Mouse (Mus musculus) lung, postnatal 0 days (tissue): Measurements from ENCODE around the gene Kcna7. TPM values are rescaled to one million over a fixed set of nuclear protein-coding genes. Genes with fewer than 3 reads are reported as not detected.

ENCODE experiments used
- ATAC-seq: fragments of 200-750 bp; cut with Nextera tagmentation; 2 replicates; pipeline ENCODE4 v1.8.0; 2017; ENCODE audit warnings: moderate library complexity
- DNase-seq: peaks from one replicate; pipeline ENCODE4 v3.0.0-alpha.2; 2016; ENCODE audit warnings: low spot score
- H3K27ac ChIP-seq: fragments of 300-500 bp; sonication (generic); 2 replicates; pipeline ENCODE4 v1.5.1; 2014; ENCODE audit warnings: antibody characterized with exemption, mild to moderate bottlenecking, low read length, mixed read lengths
- H3K27me3 ChIP-seq: fragments of 300-500 bp; sonication (generic); replicated peaks from 2 replicates; pipeline ENCODE4 v1.6.1; 2014; ENCODE audit warnings: low read length, mixed read lengths; ENCODE audit not compliant: insufficient read depth
- H3K36me3 ChIP-seq: fragments of 300-500 bp; sonication (generic); 2 replicates; pipeline ENCODE4 v1.6.1; 2014; ENCODE audit warnings: low read length, mixed read lengths; ENCODE audit not compliant: insufficient read depth
- H3K4me1 ChIP-seq: fragments of 300-500 bp; sonication (generic); 2 replicates; pipeline ENCODE4 v1.6.1; 2014; ENCODE audit warnings: antibody characterized with exemption, low read depth, low read length, mixed read lengths; ENCODE audit not compliant: insufficient read depth
- H3K4me2 ChIP-seq: fragments of 300-500 bp; sonication (generic); replicated peaks from 2 replicates; pipeline ENCODE4 v1.6.1; 2014; ENCODE audit warnings: low read depth, mild to moderate bottlenecking, low read length, moderate library complexity, mixed read lengths
- H3K4me3 ChIP-seq: fragments of 300-500 bp; sonication (generic); 2 replicates; pipeline ENCODE4 v1.5.1; 2014; ENCODE audit warnings: low read depth, low read length
- H3K9ac ChIP-seq: fragments of 300-500 bp; sonication (generic); replicated peaks from 2 replicates; pipeline ENCODE4 v1.6.1; 2014; ENCODE audit warnings: low read depth, mild to moderate bottlenecking
- H3K9me3 ChIP-seq: fragments of 300-500 bp; sonication (generic); 2 replicates; pipeline ENCODE4 v1.6.1; 2016; ENCODE audit warnings: low read length, mixed read lengths
- CTCF ChIP-seq: IDR thresholded peaks from 2 replicates; pipeline ENCODE4 v1.5.1; 2016; ENCODE audit warnings: antibody characterized with exemption, mild to moderate bottlenecking
- EP300 ChIP-seq: IDR thresholded peaks from 2 replicates; pipeline ENCODE4 v1.6.1; 2016; ENCODE audit warnings: antibody characterized with exemption, mild to moderate bottlenecking, control low read depth
- WGBS: fragments of 180-500 bp; shearing (Covaris S2); extraction: QIAGEN DNeasy Blood & Tissue Kit; methylation state at CpG from one replicate; pipeline ENCODE4 v1.1.7; 2014; 5-methylcytosine and 5-hydroxymethylcytosine counted together
- polyA plus RNA-seq: library from polyadenylated mRNA; unstranded; fragments of >200 nt; fragmentation: Nextera tagmentation; extraction: Ambion mirVana; gene quantifications from 2 replicates; pipeline ENCODE4 v1.2.1, GENCODE M21; 2015

The Kcna7 gene
- polyA plus RNA-seq, 1 experiment from 2014 or later = 0.16 TPM

DNA sequence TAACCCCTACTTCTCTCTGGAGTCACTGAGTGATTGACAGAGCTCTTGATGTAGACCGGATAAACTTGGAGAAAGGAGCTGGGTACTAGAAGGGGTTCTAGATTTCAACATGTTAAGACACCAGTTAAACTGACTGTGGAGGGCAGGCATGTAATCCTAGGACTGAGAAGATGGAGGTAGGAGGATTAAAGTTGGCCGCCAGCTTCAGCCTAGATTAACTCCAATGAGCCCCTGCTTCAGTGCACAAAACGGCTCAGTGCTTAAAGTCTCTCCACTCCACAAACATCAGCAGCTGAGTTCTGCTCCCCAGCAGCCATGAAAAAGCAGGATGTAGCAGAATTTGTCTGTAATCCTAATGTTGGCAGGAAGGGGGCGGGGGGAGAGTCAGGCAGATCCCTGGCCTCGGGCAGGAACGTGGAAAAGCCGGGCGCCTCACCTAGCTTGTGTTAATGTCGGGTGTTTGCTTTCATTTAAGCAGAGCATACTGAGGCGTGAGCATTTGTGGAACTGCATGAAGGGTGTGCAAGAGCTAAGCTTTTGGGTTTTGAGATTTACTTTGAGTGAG lies 3.9 kb upstream of the Kcna7 start:
- H3K4me1 ChIP-seq = 0 out of 2 replicates have a peak, but pooled peaks cover 5% of the 10 kb centered on the region
- H3K27ac ChIP-seq = no peak overlapping the region
- H3K36me3 ChIP-seq = no peaks in the 10 kb centered on the region
- H3K9me3 ChIP-seq = no peaks in the 10 kb centered on the region
- H3K9ac ChIP-seq = no peak overlapping the region
- ATAC-seq (no peak), DNase-seq (no peak)
- TF ChIP-seq EP300 (no peak), CTCF (no peak)
- H3K27me3 ChIP-seq = peaks cover 6% of the 10 kb centered on the region
- 56% methylated on average over 10 of the region's 10 CpGs for WGBS
- H3K4me3 ChIP-seq = no peak overlapping the region
- H3K4me2 ChIP-seq = no peak overlapping the region

GRCm38 (mm10) chr7:45403532-45404261 lies 1.8 kb upstream of the Kcna7 start:
- Histone ChIP-seq H3K27me3 (peaks cover 24% of the 10 kb centered on the region), H3K4me1 (0 out of 2 replicates have a peak, but pooled peaks cover 5% of the 10 kb centered on the region), H3K27ac (no peak overlapping the region), H3K9ac (no peak overlapping the region), H3K36me3 (no peaks in the 10 kb centered on the region), H3K4me3 (no peak overlapping the region), H3K4me2 (no peak overlapping the region), H3K9me3 (no peaks in the 10 kb centered on the region)
- 46% methylated on average over 6 of the region's 6 CpGs for WGBS
- peak; percentile 30; the same call in 1 of the 2 replicates for ATAC-seq
- TF ChIP-seq CTCF (peak; percentile 78), EP300 (no peak)
- DNase-seq = peak; percentile 80

- ATAC-seq = peak; percentile 38
- Histone ChIP-seq H3K9ac (no peak overlapping the region), H3K27me3 (peaks cover 33% of the 10 kb centered on the region), H3K4me3 (peak overlapping the region; percentile 39), H3K9me3 (no peaks in the 10 kb centered on the region), H3K4me1 (0 out of 2 replicates have a peak, but pooled peaks cover 5% of the 10 kb centered on the region), H3K27ac (no peak overlapping the region), H3K4me2 (peak overlapping the region; percentile 64), H3K36me3 (no peaks in the 10 kb centered on the region)
- DNase-seq = peak; percentile 30
- TF ChIP-seq CTCF (peak; percentile 18; the same call in 1 of the 2 replicates), EP300 (no peak)
- 1% methylated on average over 109 of the region's 114 CpGs for WGBS
Measured at GRCm38 (mm10) chr7:45406157-45407156, 1.0 kb downstream of the Kcna7 start.

- ATAC-seq = no peak
Measured at GRCm38 (mm10) chr7:45407836-45408235, 2.4 kb downstream of the Kcna7 start.

DNA sequence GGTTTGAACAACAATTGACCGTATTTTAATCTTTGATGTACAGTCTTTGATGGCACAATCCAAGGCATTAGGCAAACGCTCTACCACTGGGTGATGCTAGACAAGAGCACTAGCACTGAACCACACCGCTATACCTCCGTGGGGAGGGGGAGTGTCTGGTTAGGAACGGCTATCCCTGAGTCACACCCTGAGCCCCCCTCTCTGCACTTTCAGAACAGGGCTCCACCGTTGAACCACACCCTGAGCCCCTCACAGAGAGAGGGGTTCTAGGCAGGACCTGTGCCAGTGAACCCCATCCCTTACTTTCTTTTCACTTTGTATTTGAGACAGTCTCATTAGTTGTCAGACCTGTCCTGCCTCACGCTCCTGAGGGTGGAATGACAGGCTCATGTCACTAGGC lies 2.9 kb downstream of the Kcna7 start:
- ATAC-seq = no peak
- Histone ChIP-seq H3K9ac (no peak overlapping the region), H3K27ac (no peak overlapping the region), H3K4me3 (no peak overlapping the region), H3K9me3 (no peaks in the 10 kb centered on the region), H3K4me1 (peaks cover 5% of the 10 kb centered on the region; the same call in 1 of the 2 replicates), H3K27me3 (peaks cover 35% of the 10 kb centered on the region), H3K36me3 (no peaks in the 10 kb centered on the region), H3K4me2 (no peak overlapping the region)
- WGBS = 69% methylated on average over 7 of the region's 7 CpGs
- TF ChIP-seq EP300 (no peak), CTCF (no peak)
- DNase-seq = no peak

More at GRCm38 (mm10) chr7:45407836-45408235, 2.4 kb downstream of the Kcna7 start:
- no peak overlapping the region for H3K9ac ChIP-seq
- no peak overlapping the region for H3K27ac ChIP-seq
- H3K4me2 ChIP-seq = no peak overlapping the region
- H3K36me3 ChIP-seq = no peaks in the 10 kb centered on the region
- H3K4me1 ChIP-seq = 0 out of 2 replicates have a peak, but pooled peaks cover 5% of the 10 kb centered on the region
- no peaks in the 10 kb centered on the region for H3K9me3 ChIP-seq
- WGBS = 74% methylated on average over 10 of the region's 10 CpGs
- H3K27me3 ChIP-seq = peaks cover 33% of the 10 kb centered on the region
- no peak overlapping the region for H3K4me3 ChIP-seq
- no peak for TF ChIP-seq EP300
- no peak for TF ChIP-seq CTCF
- DNase-seq = no peak

DNA sequence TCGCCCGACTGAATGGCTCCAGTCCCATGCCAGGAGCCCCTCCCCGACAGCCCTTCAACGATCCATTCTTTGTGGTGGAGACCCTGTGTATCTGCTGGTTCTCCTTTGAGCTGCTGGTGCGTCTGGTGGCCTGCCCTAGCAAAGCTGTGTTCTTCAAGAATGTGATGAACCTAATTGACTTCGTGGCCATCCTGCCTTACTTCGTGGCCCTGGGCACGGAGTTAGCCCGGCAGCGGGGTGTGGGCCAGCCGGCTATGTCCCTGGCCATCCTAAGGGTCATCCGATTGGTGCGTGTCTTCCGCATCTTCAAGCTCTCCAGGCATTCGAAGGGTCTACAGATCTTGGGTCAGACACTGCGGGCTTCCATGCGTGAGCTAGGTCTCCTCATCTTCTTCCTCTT lies 3.5 kb downstream of the Kcna7 start:
- DNase-seq (no peak), ATAC-seq (no peak)
- Histone ChIP-seq H3K4me3 (no peak overlapping the region), H3K27me3 (peaks cover 41% of the 10 kb centered on the region), H3K4me1 (peaks cover 5% of the 10 kb centered on the region; the same call in 1 of the 2 replicates), H3K27ac (no peak overlapping the region), H3K9ac (no peak overlapping the region), H3K4me2 (no peak overlapping the region), H3K36me3 (no peaks in the 10 kb centered on the region), H3K9me3 (no peaks in the 10 kb centered on the region)
- TF ChIP-seq EP300 (no peak), CTCF (no peak)
- 87% methylated on average over 17 of the region's 17 CpGs for WGBS
